Mouse (Mus musculus) adrenal gland, adult 2 months (tissue): ENCODE results near the gene Glcci1. TPM values are rescaled to one million over a fixed set of nuclear protein-coding genes. Genes with fewer than 3 reads are reported as not detected.
A peak's percentile ranks its signal among the peaks of the same experiment; 100 is the strongest.

ENCODE experiments used
- DNase-seq: peaks from one replicate; pipeline ENCODE4 v3.0.0; 2021
- polyA plus RNA-seq: library from polyadenylated mRNA; depleted of rRNA; stranded (reverse); fragments of >200 nt; gene quantifications from 2 replicates; pipeline ENCODE4 v1.2.3, GENCODE M21; 2012
- total RNA-seq, 2 experiments: library from RNA; stranded (reverse); gene quantifications; 2 replicates each; pipeline ENCODE4 v1.2.3; 2021

Gene Glcci1
- total and polyA plus RNA-seq, 3 experiments: 4.0 to 32.5 (median 32.3) TPM

- no peak for DNase-seq
Observed at GRCm38 (mm10) chr6:8551155-8551554, 41.8 kb downstream of the Glcci1 start.

- no peak for DNase-seq
Observed at GRCm38 (mm10) chr6:8556849-8557571, 47.6 kb downstream of the Glcci1 start.

DNA sequence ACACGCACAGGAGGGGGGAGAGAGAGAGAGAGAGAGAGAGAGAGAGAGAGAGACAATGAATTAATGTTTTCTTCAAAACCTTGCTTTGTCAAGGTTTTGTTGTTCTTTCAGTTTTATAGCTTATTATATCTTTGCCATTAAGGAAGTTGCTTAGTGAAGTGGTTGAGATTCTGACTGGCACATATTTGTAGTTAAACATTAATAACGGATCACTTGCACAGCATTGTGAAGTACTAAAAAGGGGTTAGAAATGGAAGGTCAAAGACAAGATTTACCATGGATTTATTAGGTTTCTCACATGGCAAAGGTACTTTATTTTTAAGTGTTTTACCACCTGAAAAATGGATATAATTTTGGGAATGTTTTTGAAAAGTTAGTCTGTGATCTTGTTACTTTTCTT lies 51.3 kb downstream of the Glcci1 start:
- no peak for DNase-seq

GRCm38 (mm10) chr6:8582377-8582776 lies 73.0 kb downstream of the Glcci1 start:
- no peak for DNase-seq

GRCm38 (mm10) chr6:8583892-8584291 lies 74.5 kb downstream of the Glcci1 start:
- no peak for DNase-seq

GRCm38 (mm10) chr6:8591665-8592064 lies 82.3 kb downstream of the Glcci1 start:
- no peak for DNase-seq

DNA sequence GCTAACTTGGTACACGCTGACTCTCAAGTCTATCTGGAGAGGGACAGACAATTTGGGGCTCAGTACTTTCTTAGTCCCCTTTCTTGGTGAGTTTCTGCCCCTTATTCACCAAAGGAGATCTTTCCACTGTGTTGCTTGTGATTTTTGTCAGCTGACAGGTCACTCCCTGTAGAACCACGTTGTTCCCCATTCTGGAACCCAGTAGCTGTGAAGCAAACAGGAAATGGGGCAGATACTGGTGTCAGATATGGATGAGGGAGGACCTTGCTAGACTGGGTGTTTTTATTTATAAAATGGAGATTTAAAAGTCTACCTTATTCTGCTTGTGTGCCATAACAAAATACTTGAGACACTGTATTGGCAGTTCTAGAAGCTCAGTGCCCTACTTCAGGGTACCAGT lies 108.0 kb downstream of the Glcci1 start:
- no peak for DNase-seq

- no peak for DNase-seq
Observed at GRCm38 (mm10) chr6:8619582-8620350, 110.4 kb downstream of the Glcci1 start.

DNA sequence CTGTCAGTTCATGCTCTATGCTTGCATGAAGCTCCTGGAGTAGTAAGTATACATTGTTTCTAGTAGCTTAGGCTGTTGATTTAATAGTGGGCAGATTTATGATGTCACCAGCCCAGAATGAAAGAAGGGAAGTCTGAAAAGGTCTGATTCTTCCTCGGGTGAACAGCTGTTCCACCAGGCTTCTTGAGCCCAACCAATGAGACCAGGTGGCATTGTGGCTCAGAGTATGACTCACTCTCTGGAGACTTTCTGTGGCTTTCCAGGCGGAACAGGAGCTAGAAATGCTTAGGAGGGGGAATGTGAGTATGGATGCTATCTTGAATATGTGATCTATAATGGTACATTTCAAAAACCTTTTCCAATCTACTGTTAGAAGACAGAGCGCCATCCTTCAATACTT lies 113.6 kb downstream of the Glcci1 start:
- no peak for DNase-seq

DNA sequence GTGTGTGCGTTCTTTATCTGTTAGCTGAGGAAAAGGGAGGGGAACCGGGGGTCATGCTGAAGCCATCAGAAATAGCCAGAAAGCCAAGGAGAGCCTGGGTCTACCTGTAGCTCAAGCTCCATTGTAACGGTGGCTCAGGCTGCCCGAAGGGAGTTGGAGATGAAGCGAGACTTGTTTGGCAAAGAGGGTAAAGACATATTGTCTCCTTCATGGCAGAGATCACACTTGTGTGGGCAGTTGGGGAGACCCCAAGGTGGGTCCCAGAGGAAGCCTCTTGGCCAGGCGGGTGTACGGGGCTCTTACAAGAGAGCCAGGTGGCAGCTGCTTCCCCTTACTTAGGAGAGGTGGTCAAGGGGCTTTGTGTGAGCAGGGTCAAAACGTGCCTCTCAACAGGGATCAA lies 118.8 kb downstream of the Glcci1 start:
- no peak for DNase-seq

GRCm38 (mm10) chr6:8628715-8629267 lies 119.4 kb downstream of the Glcci1 start:
- no peak for DNase-seq

- peak; percentile 47 for DNase-seq
Observed at GRCm38 (mm10) chr6:8630531-8630930, 121.1 kb downstream of the Glcci1 start.

DNA sequence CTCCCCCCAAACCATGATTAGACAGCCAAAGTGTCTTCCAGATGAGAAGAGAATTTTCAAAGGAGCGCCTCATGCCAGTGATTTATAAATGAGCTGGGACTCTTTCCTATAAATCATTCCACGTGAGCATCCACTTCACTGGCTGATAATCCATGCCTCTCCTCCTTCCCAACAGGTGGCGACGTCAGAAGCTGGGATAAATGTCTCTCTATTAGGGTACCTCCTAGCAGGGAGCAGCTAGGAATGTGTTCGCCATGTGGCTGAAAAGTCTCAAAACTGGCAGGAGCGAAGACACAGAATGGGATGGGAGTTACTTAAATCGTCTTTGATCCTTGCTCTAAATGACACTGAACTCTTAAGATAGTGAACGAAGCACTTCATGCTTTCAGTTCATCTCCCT lies 122.0 kb downstream of the Glcci1 start:
- DNase-seq: no peak

DNA sequence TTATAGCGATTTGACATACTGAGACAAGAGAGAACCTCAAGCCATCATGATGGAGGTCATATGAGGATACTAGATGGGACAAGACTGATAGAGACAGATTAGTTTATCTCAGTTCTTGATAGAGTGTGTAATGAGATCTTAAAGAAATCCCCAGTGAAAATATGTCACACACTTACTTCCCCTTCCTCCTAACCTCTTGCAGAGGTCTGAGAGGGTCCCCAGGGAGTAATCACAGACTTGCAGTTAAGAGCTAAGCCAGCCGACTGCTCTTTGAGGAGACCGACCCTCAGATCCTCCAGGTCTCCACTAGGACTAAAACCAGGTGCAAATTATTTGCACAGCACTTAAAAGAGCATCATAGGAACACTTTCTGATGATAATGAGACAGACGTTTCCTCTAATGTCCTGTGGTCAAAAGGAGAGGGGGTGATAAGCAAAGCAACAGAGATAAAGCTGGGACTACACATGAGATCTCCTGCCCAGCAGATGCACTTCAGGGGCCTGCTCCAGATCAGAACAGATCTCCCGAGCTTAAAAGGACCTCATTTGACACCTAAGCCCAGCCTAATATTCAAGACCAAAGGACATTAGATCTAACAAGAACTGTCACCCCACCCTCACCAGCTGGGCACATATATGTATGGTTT lies 122.7 kb downstream of the Glcci1 start:
- DNase-seq: no peak

DNA sequence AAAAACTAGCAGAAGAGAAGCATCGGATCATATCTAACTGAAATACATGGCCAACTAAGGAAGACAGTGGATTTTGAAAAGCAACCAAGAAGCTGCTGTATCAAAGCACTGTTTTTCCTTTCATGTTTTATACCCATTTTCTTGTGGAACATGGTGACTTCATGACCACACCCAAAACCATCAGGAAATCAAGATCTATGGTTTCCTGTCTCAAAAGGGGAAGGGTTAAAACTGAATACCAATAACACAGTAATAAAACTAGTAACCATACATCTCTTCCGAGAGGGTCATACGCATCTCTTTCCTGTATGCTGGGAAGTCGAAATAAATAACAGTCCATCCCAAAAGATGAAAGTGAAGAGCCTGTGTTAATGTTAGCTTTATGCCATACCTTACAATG lies 123.3 kb downstream of the Glcci1 start:
- DNase-seq: no peak

GRCm38 (mm10) chr6:8638122-8638521 lies 128.7 kb downstream of the Glcci1 start:
- DNase-seq: no peak

DNA sequence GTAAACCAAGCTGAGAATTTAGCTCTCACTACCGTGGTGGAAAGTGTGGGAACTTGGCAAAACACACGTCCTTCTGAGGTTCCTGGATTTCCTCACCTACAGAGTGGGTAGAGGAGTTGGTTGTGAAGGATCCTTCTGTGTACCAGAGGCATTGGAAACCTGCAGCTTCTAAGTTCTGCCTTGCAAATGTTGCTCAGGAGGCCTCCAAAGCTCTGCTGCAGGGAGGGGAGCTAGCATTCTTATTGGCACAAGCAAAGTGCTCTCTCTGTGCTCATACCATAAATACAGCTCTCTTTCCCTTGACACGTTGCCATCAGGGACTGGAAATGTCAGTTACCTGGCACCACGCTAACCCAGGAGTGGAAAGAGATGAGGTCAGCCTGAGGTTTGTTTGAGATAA lies 129.5 kb downstream of the Glcci1 start:
- no peak for DNase-seq

DNA sequence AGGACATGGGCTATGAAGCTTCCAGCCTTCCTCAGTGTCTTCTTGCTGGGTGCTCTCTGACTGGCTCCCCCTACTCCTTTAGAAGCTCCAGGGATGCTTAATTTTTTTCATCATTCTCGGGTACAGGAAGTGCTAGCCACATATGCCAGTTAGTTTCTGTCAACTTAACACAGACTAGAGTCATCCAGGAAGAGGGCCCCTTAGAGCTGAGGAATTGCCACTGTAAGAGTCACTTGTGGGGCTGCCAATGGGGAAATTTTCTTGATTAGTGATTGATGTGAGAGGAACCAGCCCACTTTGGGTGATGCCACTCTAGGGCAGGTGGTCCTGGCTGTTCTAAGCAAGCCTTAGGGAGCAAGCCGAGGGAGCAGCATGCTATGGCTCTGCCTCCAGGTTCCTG lies 130.1 kb downstream of the Glcci1 start:
- no peak for DNase-seq

GRCm38 (mm10) chr6:8640863-8641262 lies 131.5 kb downstream of the Glcci1 start:
- DNase-seq: no peak

DNA sequence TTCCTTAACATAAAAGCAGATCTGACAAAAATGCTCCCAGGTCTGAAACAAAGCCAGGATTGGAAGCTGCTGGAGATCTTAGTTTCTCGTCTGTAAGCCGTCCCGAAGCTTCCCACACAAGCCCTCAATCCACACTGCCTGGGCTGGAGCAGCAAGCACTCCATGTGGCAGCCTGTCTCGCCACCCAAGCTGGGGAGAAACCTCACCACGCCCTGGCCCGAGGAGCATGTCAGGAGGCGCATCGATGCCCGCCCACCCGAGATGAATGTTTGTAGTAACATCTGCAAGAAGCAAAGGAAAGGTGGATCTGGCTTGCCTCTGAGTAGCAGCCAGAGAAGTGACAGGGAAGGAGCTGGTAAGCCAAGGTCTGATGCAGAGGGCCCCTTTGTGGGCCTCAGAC lies 135.3 kb downstream of the Glcci1 start:
- no peak for DNase-seq

DNA sequence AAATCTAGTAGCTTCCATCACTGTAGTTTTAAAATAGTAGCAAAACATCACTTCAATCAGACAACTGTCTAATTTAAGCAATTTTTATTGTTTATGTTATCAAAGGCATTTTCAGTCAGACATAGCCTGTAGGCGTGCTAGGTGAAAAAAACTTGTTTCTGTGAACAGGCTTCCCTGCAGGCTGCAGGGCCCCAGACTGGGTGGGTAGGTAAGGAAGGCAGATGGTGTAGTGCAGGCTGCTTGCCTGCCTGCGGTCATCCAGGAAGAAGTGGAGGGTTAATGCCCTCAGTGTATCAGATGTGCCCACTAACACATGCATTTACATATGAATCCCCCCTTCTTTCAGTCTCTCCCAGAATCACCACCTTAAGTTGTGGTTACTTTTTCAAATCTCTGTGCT lies 136.3 kb downstream of the Glcci1 start:
- DNase-seq: no peak
